Mouse (Mus musculus) mesoderm, embryonic 11.5 days (tissue): ENCODE measurements around the gene Sox30.
A peak's percentile ranks its signal among the peaks of the same experiment; 100 is the strongest.

Experiments
- DNase-seq: peaks from one replicate; pipeline ENCODE4 v3.0.0-alpha.2; 2012; ENCODE audit warnings: low read depth, low spot score

The Sox30 gene

GRCm38 (mm10) chr11:45979946-45980892, at the start of gene Sox30:
TSS of gene Sox30 (plus strand) at chr11:45980310.
- DNase-seq = peak; percentile 75

- DNase-seq = no peak
Measured at GRCm38 (mm10) chr11:45932771-45933170, 47.3 kb upstream of the Sox30 start.

GRCm38 (mm10) chr11:45937478-45937877, 42.6 kb upstream of the Sox30 start:
- no peak for DNase-seq

- DNase-seq = no peak
Measured at GRCm38 (mm10) chr11:45938917-45939316, 41.2 kb upstream of the Sox30 start.

- no peak for DNase-seq
Measured at GRCm38 (mm10) chr11:45942281-45942680, 37.8 kb upstream of the Sox30 start.

GRCm38 (mm10) chr11:45943108-45943705, 36.9 kb upstream of the Sox30 start:
- DNase-seq = no peak

- DNase-seq = peak; percentile 22
Measured at GRCm38 (mm10) chr11:45943891-45944642, 36.0 kb upstream of the Sox30 start.

GRCm38 (mm10) chr11:45944643-45945156, 35.4 kb upstream of the Sox30 start, which contains the start of gene Lsm11:
TSS of gene Lsm11 (minus strand) at chr11:45944935.
- DNase-seq = peak; percentile 96

- DNase-seq = no peak
Measured at GRCm38 (mm10) chr11:45946796-45947195, 33.3 kb upstream of the Sox30 start.

GRCm38 (mm10) chr11:45947491-45947890, 32.6 kb upstream of the Sox30 start:
- no peak for DNase-seq

GRCm38 (mm10) chr11:45955127-45955627, 24.9 kb upstream of the Sox30 start, which contains the start of gene Thg1l:
TSS of gene Thg1l (minus strand) at chr11:45955494.
- peak; percentile 94 for DNase-seq

- peak; percentile 10 for DNase-seq
Measured at GRCm38 (mm10) chr11:45959598-45959997, 20.5 kb upstream of the Sox30 start.

- DNase-seq = no peak
Measured at GRCm38 (mm10) chr11:45960003-45960402, 20.1 kb upstream of the Sox30 start.

GRCm38 (mm10) chr11:45966896-45967295, 13.2 kb upstream of the Sox30 start:
- no peak for DNase-seq

- DNase-seq = no peak
Measured at GRCm38 (mm10) chr11:45968466-45968865, 11.6 kb upstream of the Sox30 start.

GRCm38 (mm10) chr11:45973635-45974034, 6.5 kb upstream of the Sox30 start:
- DNase-seq = no peak

GRCm38 (mm10) chr11:45974466-45974865, 5.6 kb upstream of the Sox30 start:
- no peak for DNase-seq

GRCm38 (mm10) chr11:45976061-45976460, 4.0 kb upstream of the Sox30 start:
- DNase-seq = no peak

- no peak for DNase-seq
Measured at GRCm38 (mm10) chr11:45980893-45981253, 763 bp downstream of the Sox30 start.

GRCm38 (mm10) chr11:45991604-45992003, 11.5 kb downstream of the Sox30 start:
- peak; percentile 27 for DNase-seq

- no peak for DNase-seq
Measured at GRCm38 (mm10) chr11:45992087-45992486, 12.0 kb downstream of the Sox30 start.

- DNase-seq = peak; percentile 80
Measured at GRCm38 (mm10) chr11:46016061-46016460, 36.0 kb downstream of the Sox30 start.
